Mouse (Mus musculus) olfactory bulb, adult 2 months (tissue): Measurements from ENCODE around the gene Man2a2. TPM values are rescaled to one million over a fixed set of nuclear protein-coding genes. Genes with fewer than 3 reads are reported as not detected.

Experiments
- H3K27ac ChIP-seq: fragments of 200-500 bp; 2 replicates; pipeline ENCODE4 v1.5.1; 2012; ENCODE audit warnings: low read depth, low read length; ENCODE audit not compliant: insufficient read depth
- H3K4me1 ChIP-seq: fragments of 200-500 bp; 2 replicates; pipeline ENCODE4 v1.6.1; 2012; ENCODE audit warnings: low read length; ENCODE audit not compliant: control insufficient read depth, insufficient read depth
- H3K4me3 ChIP-seq: fragments of 200-500 bp; 2 replicates; pipeline ENCODE4 v1.5.1; 2012; ENCODE audit warnings: mild to moderate bottlenecking, low read depth, low read length, moderate library complexity; ENCODE audit not compliant: insufficient read depth
- CTCF ChIP-seq: fragments of 200-500 bp; IDR thresholded peaks from 2 replicates; pipeline ENCODE4 v1.5.1; 2012; ENCODE audit warnings: low read depth, mild to moderate bottlenecking, low read length, moderate library complexity; ENCODE audit not compliant: insufficient read depth
- POLR2A ChIP-seq: fragments of 200-500 bp; IDR thresholded peaks from 2 replicates; pipeline ENCODE4 v1.6.1; 2012; ENCODE audit warnings: mild to moderate bottlenecking, low read depth, low read length, moderate library complexity; ENCODE audit not compliant: insufficient read depth
- WGBS: fragments of 180-500 bp; shearing (Covaris S2); methylation state at CpG from one replicate; pipeline ENCODE4 v1.1.7; 2018; 5-methylcytosine and 5-hydroxymethylcytosine counted together
- polyA plus RNA-seq: library from polyadenylated mRNA; stranded (reverse); fragments of >200 nt; gene quantifications from 2 replicates; pipeline ENCODE4 v1.2.4, GENCODE M21; 2012; ENCODE audit warnings: low replicate concordance; ENCODE audit not compliant: missing spikeins, insufficient read depth, insufficient read length

Gene Man2a2
- polyA plus RNA-seq, 1 experiment: 117 TPM

DNA sequence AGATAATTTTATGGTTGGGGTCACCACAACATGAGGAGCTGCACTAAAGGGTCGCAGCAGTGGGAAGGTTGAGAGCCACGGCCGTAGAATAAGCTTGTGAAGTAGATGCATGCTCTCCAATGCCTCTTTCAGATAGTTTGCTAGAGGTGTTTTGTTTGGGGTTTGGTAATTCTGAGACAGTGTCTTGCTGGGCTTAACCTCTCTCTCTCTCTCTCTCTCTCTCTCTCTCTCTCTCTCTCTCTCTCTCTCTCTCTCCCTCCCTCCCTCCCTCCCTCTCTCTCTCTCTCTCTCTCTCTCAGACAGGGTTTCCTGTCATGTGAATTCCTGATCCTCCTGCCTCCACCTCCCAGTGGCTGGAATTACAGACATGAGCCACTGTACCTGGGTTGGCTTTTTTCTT lies 3.6 kb upstream of the Man2a2 start:
- Histone ChIP-seq H3K4me3 (no peak overlapping the region), H3K27ac (no peak overlapping the region), H3K4me1 (peaks cover 6% of the 10 kb centered on the region; the same call in 1 of the 2 replicates)
- TF ChIP-seq POLR2A: no peak
- no peak for TF ChIP-seq CTCF
- 91% methylated on average over 3 of the region's 3 CpGs for WGBS

DNA sequence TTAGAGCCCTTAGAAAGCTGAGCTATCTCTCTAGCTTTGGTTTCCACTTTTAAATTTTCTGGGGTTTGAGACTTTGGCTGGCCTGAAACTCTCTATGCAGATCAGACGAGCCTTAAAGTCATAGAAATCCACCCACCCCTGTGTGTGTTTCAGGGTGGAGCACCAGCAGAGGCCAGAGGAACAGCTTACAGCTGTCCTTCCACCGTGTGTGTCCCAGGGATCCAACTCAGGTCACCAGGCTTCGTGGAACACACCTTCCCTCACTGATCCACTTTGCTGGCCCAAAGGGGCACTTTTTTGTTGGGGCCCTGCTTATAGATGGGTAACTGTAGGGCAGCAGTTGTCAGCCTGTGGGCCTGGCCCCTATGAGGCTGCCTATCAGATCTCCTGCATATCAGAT lies 3.1 kb upstream of the Man2a2 start:
- peaks cover 9% of the 10 kb centered on the region for H3K4me1 ChIP-seq
- no peak overlapping the region for H3K4me3 ChIP-seq
- TF ChIP-seq POLR2A (no peak), CTCF (no peak)
- WGBS: 59% methylated on average over 3 of the region's 3 CpGs
- H3K27ac ChIP-seq: no peak overlapping the region

DNA sequence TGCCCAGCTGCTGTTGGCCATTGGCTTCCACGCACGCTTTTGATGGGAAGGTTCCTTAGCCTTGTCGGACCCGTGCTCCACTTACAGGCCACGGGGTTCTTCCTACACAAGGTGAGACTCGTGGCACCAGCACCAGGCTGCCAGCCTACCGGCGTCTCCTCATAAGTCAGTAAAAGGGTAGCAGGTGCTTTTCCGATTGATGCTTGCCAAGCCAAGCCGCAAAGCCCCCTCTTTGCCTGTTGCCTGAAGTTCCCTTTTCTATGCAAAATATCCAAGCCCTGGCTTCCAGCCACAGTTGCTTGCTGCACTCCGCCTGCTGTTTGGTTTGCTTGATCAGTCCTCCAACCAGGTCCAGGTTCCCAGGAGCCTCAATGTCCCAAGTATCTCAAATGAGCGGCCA lies 2.7 kb upstream of the Man2a2 start:
- Histone ChIP-seq H3K27ac (no peak overlapping the region), H3K4me1 (peaks cover 13% of the 10 kb centered on the region), H3K4me3 (no peak overlapping the region)
- TF ChIP-seq CTCF (no peak), POLR2A (no peak)
- WGBS: 70% methylated on average over 12 of the region's 12 CpGs

DNA sequence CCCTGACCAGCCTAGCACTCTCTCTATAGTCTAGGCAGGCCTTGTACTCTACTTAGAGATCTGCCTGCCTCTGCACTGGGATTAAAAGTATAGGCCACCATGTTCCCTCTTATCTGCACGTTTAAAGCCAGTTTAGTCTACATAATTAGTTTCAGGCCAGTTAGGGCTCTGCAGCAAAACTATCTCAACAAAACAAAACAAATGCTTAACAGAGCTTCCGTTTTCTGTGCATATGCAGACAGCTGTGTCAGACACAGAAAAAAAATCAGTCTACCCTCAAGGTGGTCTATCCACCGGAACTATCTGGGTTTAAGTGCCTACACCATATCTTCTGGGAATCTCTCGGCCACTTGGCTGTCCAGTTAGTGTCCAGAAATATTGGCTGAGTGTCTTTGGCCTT lies 2.2 kb upstream of the Man2a2 start:
- H3K27ac ChIP-seq: no peak overlapping the region
- 78% methylated on average over 4 of the region's 4 CpGs for WGBS
- peaks cover 17% of the 10 kb centered on the region for H3K4me1 ChIP-seq
- no peak overlapping the region for H3K4me3 ChIP-seq
- TF ChIP-seq CTCF: no peak
- TF ChIP-seq POLR2A: no peak

DNA sequence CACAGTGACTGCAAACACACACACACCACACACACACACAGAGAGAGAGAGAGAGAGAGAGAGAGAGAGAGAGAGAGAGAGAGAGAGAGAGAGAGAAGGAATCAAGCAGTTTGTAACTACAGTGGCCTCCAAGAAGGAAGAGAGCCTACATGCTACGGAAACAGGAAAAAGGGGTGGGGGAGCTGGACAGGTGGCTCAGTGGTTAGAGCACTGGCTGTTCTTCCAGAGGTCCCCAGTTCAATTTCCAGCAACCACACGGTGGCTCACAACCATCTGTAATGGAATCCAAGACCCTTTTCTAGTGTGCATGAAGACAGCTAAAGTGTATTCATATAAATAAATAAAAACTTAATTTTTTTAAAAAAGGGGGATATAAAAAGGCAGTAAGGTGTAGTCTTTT lies 1.5 kb upstream of the Man2a2 start:
- Histone ChIP-seq H3K27ac (no peak overlapping the region), H3K4me3 (no peak overlapping the region), H3K4me1 (peaks cover 24% of the 10 kb centered on the region)
- TF ChIP-seq CTCF (no peak), POLR2A (no peak)
- WGBS: 57% methylated on average over 2 of the region's 2 CpGs

DNA sequence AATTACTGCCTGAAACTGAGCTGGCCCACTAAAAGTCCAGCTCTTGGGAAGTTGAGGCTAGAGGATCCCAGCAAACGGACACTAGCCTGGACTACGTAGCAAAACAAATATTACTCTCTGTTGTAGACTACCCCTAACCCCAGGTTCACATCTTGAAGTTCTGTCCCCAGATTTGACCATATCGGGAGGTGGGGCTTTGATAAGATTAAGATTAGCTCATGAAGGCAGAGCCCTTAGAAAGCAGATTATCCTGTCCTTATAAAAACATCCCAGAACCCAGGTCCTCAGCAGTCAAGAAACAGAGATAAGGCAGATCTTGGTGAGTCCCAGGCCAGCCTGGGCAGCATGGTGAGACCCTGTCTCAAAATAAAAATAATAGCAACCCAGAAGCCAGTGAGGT lies 991 bp upstream of the Man2a2 start:
- Histone ChIP-seq H3K4me3 (no peak overlapping the region), H3K4me1 (peaks cover 27% of the 10 kb centered on the region), H3K27ac (no peak overlapping the region)
- WGBS: 89% methylated on average over 3 of the region's 3 CpGs
- TF ChIP-seq POLR2A (no peak), CTCF (no peak)

DNA sequence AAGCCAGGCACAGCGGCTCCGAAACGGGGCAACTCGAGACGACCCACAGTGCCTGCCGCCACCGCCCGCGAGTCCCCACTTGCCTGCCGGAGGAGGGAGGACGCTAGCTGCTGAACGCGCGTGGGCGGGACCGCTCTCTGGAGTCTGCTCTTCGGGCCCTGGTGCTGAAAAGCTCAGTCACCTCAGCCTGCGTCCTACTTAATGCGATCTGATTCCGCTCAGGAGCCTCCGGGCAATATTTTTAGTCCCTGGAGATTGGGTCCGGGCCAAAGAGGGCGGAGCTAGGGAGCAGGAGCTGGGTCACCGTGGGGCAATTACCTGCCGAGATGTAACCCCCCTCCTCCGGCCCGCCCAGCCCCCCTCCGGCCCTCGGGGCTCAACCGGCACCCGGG lies 530 bp downstream of the Man2a2 start:
- WGBS: under 1% methylated on average over 31 of the region's 31 CpGs
- Histone ChIP-seq H3K4me3 (peak overlapping the region; percentile 96), H3K4me1 (peaks cover 29% of the 10 kb centered on the region), H3K27ac (peak overlapping the region; percentile 95)
- TF ChIP-seq POLR2A: no peak; the same call in 1 of the 2 replicates
- TF ChIP-seq CTCF: no peak

DNA sequence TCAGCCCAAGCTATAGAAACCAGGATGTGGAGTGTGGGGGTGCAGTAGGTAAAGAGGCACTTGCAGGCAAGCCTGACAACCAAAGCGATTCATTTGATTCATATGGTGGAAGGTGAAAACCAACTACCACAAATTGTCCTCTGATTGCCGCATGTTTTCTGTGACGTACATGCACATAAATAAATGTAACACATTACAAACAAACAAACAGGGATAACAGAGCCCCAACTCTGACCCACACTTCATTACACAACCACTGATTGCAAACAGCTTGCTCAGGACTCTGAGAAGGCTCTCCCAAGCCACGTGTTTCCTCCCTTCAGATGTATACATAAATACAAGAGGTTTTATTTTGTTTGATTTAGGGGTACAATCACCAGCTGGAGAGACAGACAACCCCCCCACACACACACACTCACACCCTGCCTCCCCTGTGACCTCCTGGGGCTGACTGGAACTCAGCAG lies 1.2 kb downstream of the Man2a2 start:
- TF ChIP-seq CTCF: no peak
- TF ChIP-seq POLR2A: no peak
- peaks cover 26% of the 10 kb centered on the region for H3K4me1 ChIP-seq
- H3K4me3 ChIP-seq: peak overlapping the region; percentile 96
- 12% methylated on average over 4 of the region's 4 CpGs for WGBS
- peak overlapping the region; percentile 95 for H3K27ac ChIP-seq

DNA sequence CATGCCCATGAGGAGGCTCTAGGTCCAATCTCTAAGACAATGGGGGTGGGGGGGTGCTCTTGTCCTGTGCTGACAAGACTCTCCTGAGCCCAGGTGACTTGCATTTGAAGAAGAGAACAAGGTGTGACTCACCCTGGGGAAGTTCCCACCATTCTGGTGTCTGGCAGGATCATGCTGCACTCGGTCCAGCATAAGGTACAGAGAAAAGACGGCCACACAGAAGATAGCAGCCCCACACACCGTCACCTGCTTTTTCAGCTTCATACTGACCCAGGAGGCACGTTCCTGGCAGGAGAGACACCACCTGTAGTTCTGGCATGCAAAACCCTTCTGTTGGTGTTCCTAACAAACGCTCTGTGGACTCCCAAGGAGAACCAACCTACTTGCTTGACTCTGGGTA lies 1.7 kb downstream of the Man2a2 start:
- no peak overlapping the region for H3K27ac ChIP-seq
- WGBS: 44% methylated on average over 5 of the region's 5 CpGs
- TF ChIP-seq CTCF: no peak
- TF ChIP-seq POLR2A: no peak
- peak overlapping the region; percentile 17 for H3K4me3 ChIP-seq
- peaks cover 26% of the 10 kb centered on the region for H3K4me1 ChIP-seq

DNA sequence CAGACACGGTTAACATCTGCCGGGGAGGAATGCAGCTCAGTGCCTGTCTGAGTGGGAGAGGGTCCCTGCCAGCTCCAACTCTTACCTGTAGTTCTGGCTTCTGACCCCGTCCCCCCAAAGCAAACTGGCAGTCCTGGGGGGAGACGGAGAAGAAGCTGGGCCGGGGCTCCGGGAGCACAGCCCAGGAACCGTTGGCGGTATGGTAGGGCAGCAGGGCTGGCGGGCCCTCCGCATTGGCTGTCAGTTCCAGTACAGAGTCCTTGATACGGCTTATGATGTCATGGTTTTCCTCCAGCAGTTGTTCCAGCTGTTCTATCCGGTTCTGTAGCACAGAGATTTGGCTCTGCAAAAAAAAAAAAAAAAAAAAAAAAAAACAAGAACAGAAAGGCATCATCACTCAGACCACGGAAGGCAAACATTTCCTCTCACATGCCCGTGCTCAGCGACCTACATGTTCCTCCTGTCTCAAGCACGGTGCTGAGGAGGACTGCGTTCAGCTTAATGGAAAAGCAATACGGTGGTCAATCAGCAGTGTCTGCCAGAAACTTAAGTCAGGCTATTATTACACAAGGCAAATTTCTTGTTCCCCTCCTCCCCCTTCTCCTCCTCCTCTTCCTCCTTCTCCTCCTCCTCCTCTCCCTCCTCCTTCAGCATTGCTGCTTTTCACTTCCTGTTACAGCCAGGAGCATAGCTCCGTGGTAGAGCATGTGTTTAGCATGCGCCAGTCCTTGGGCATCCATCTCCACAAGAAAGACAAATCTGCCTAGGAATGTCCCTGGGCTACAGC lies 2.3 kb downstream of the Man2a2 start:
- H3K4me1 ChIP-seq: peaks cover 26% of the 10 kb centered on the region
- 56% methylated on average over 20 of the region's 20 CpGs for WGBS
- no peak for TF ChIP-seq CTCF
- H3K4me3 ChIP-seq: peak overlapping the region; percentile 6; the same call in 1 of the 2 replicates
- H3K27ac ChIP-seq: no peak overlapping the region
